Mouse (Mus musculus): Measurements from ENCODE around the gene Pitpnm1. TPM values are rescaled to one million over a fixed set of nuclear protein-coding genes. Genes with fewer than 3 reads are reported as not detected.
A peak's percentile ranks its signal among the peaks of the same experiment; 100 is the strongest.
"Not testable (repeated sequence)": the region's sequence is repeated elsewhere in the genome, so short reads cannot be mapped to it uniquely, and the experiment has no call there.

The Pitpnm1 gene
- total RNA-seq, 2 experiments from 2014 or later: 60.9 to 67.1 TPM

- no peak for ATAC-seq (replicated peaks; ENCODE audit: low FRiP score, poor library complexity, severe bottlenecking)
Observed at GRCm38 (mm10) chr19:4066877-4067276, 32.9 kb upstream of the Pitpnm1 start.

GRCm38 (mm10) chr19:4068242-4068641, 31.6 kb upstream of the Pitpnm1 start:
- not testable (repeated sequence) for ATAC-seq (replicated peaks; ENCODE audit: low FRiP score, poor library complexity, severe bottlenecking)

- ATAC-seq (replicated peaks; ENCODE audit: low FRiP score, poor library complexity, severe bottlenecking): no peak
Observed at GRCm38 (mm10) chr19:4068717-4069410, 30.9 kb upstream of the Pitpnm1 start.

GRCm38 (mm10) chr19:4070311-4070710, 29.5 kb upstream of the Pitpnm1 start:
- no peak for ATAC-seq (replicated peaks; ENCODE audit: low FRiP score, poor library complexity, severe bottlenecking)

GRCm38 (mm10) chr19:4070756-4071155, 29.0 kb upstream of the Pitpnm1 start:
- no peak for ATAC-seq (replicated peaks; ENCODE audit: low FRiP score, poor library complexity, severe bottlenecking)

GRCm38 (mm10) chr19:4071406-4071805, 28.4 kb upstream of the Pitpnm1 start:
- no peak for ATAC-seq (replicated peaks; ENCODE audit: low FRiP score, poor library complexity, severe bottlenecking)

GRCm38 (mm10) chr19:4072706-4073424, 26.9 kb upstream of the Pitpnm1 start:
- no peak for ATAC-seq (replicated peaks; ENCODE audit: low FRiP score, poor library complexity, severe bottlenecking)

- ATAC-seq (replicated peaks; ENCODE audit: low FRiP score, poor library complexity, severe bottlenecking): no peak
Observed at GRCm38 (mm10) chr19:4075531-4075930, 24.3 kb upstream of the Pitpnm1 start.

GRCm38 (mm10) chr19:4079594-4079993, 20.2 kb upstream of the Pitpnm1 start:
- peak; percentile 76 for ATAC-seq (replicated peaks; ENCODE audit: low FRiP score, poor library complexity, severe bottlenecking)

- ATAC-seq (replicated peaks; ENCODE audit: low FRiP score, poor library complexity, severe bottlenecking): peak; percentile 90
Observed at GRCm38 (mm10) chr19:4080511-4081009, 19.2 kb upstream of the Pitpnm1 start.

- no peak for ATAC-seq (replicated peaks; ENCODE audit: low FRiP score, poor library complexity, severe bottlenecking)
Observed at GRCm38 (mm10) chr19:4081394-4081793, 18.4 kb upstream of the Pitpnm1 start, which contains the start of gene Cabp2. Gene Cabp2 (plus strand): TSS chr19:4081578.

- ATAC-seq (replicated peaks; ENCODE audit: low FRiP score, poor library complexity, severe bottlenecking): no peak
Observed at GRCm38 (mm10) chr19:4082219-4082965, 17.4 kb upstream of the Pitpnm1 start.

- ATAC-seq (replicated peaks; ENCODE audit: low FRiP score, poor library complexity, severe bottlenecking): no peak
Observed at GRCm38 (mm10) chr19:4083316-4083715, 16.5 kb upstream of the Pitpnm1 start.

GRCm38 (mm10) chr19:4083826-4084225, 16.0 kb upstream of the Pitpnm1 start:
- no peak for ATAC-seq (replicated peaks; ENCODE audit: low FRiP score, poor library complexity, severe bottlenecking)

- ATAC-seq (replicated peaks; ENCODE audit: low FRiP score, poor library complexity, severe bottlenecking): no peak
Observed at GRCm38 (mm10) chr19:4084984-4085383, 14.8 kb upstream of the Pitpnm1 start.

- no peak for ATAC-seq (replicated peaks; ENCODE audit: low FRiP score, poor library complexity, severe bottlenecking)
Observed at GRCm38 (mm10) chr19:4086156-4086555, 13.6 kb upstream of the Pitpnm1 start.

GRCm38 (mm10) chr19:4087090-4087489, 12.7 kb upstream of the Pitpnm1 start:
- no peak for ATAC-seq (replicated peaks; ENCODE audit: low FRiP score, poor library complexity, severe bottlenecking)

GRCm38 (mm10) chr19:4088146-4088545, 11.7 kb upstream of the Pitpnm1 start:
- ATAC-seq (replicated peaks; ENCODE audit: low FRiP score, poor library complexity, severe bottlenecking): no peak

GRCm38 (mm10) chr19:4089128-4089527, 10.7 kb upstream of the Pitpnm1 start:
- no peak for ATAC-seq (replicated peaks; ENCODE audit: low FRiP score, poor library complexity, severe bottlenecking)

GRCm38 (mm10) chr19:4090446-4090845, 9.4 kb upstream of the Pitpnm1 start:
- no peak for ATAC-seq (replicated peaks; ENCODE audit: low FRiP score, poor library complexity, severe bottlenecking)

All from erythroid progenitor cell, adult 5-6 weeks (primary cell).